Mouse (Mus musculus) erythroid progenitor cell, adult 5-6 weeks (primary cell): ENCODE results near the gene Wbp2. TPM values are rescaled to one million over a fixed set of nuclear protein-coding genes. Genes with fewer than 3 reads are reported as not detected.

ENCODE experiments used
- ATAC-seq: replicated peaks from 2 replicates; pipeline ENCODE4 v1.8.0; 2016; ENCODE audit warnings: moderate number of reproducible peaks, mild to moderate bottlenecking, moderate TSS enrichment, inconsistent platforms; ENCODE audit not compliant: poor library complexity, low FRiP score, severe bottlenecking
- total RNA-seq, 2 experiments: library from RNA; stranded (forward) in 1 of 2; stranded (reverse) in 1 of 2; fragments of 150-400 nt in 1 of 2; fragments of 186-747, 209-891 nt in 1 of 2; gene quantifications; 2 replicates each; pipeline versions ENCODE4 v1.2.3 to v1.2.4; 2015 to 2017; ENCODE audit warnings: low replicate concordance in 2 of 2

The Wbp2 gene
- total RNA-seq, 2 experiments from 2014 or later: 43.8 to 127 TPM

DNA sequence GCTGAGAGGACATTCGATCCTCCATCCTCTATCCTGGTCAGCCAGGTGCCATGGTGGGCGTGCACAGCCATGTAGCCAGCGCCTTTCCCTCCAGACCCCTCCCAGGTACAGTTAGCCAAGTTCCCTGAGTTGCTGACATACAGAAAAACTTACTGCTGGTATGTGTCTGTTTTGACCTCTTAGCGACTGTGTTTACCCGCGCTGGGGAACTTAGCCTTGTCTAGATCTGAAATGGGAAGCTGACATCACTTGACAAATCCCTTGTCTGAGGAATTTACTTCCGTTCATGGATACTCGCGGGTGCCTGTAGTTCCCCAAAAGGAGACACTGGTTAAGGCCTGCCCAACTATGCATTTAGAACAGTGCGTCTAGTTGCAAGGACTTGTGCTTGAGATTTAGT, 23.7 kb upstream of the Wbp2 start:
- no peak for ATAC-seq

DNA sequence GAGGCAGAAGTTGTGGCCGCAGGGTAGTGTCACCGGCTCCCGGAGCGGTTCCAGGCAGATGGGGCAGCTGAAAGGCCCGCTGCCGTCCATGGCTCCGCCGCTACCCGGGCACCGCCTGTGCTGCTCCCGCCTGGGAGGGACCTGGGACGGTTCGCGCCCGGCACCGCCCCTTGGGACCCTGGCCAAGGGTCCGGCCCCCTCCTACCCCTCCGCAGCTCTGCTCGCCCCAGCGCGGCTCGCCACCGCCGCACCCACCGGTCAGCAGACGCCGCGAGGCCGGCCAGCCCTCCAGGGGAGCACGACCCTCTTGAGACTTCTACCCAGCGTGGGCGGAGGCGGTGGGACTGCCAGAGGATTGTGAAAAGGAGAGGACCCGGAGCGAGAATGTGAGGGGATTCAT, 23.3 kb upstream of the Wbp2 start:
- ATAC-seq: no peak

- no peak for ATAC-seq
These were observed 22.8 kb upstream of the Wbp2 start for GRCm38 (mm10) chr11:116109441-116110081.

DNA sequence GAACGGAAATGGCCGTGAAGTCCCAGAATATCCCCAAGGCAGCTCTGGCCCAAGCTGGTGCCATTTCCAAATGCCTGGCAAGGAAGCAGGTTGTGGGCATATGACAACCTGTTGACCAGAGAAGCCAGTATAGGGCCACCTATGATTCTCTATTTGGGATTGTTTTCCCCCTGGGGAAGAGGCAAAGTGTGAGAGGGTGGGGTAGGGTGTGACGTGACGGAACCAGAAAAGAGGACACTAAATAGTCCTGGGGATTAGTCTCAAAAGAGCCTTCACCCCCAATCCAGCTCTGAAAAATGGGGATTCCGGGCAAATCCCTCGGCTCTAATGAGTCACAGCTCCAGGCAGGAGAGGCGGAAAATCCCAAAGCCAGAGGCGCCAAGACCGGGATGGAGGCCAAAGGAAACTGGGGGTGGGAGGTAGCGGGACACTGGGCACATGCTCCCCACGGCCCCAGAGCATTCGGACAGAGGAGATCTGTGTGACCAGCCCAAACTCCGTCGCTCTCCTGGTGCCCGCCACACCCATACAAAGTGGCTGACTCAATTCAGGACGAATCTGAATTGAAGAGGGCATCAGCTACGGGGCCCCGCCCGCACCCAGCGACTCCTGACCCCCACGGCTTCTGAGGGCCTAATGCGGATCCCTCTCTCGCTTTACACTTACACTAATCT, 21.8 kb upstream of the Wbp2 start:
- ATAC-seq: no peak

DNA sequence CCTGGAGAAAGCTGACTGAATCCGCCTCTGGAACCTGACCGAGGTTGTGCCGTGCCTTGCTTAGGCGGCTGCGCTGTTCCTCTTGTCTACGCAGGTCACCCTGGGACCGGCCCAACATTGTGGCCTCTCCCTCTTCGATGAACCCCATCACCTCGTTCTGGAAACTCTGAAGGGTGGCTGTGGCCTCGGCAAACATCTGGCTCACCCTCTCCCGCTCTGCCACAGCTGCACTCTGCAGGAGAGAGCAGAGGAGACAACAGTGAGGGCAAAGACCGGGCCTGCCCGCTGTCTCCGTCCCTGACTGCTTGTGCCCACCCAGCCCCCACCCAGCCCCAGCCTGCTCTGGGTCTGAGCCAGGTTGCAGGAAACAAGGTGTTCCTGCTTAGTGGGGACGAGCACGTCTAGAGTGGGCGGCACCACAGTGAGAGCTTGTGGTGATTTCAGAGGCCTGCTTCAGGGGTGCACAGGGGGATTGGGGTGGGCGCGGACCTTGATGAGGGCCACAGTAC, 21.0 kb upstream of the Wbp2 start:
- ATAC-seq: no peak

GRCm38 (mm10) chr11:116106963-116107776, 20.4 kb upstream of the Wbp2 start:
- ATAC-seq: no peak

- ATAC-seq: no peak
These were observed 19.6 kb upstream of the Wbp2 start for GRCm38 (mm10) chr11:116106154-116106962.

- ATAC-seq: no peak
These were observed 18.3 kb upstream of the Wbp2 start for GRCm38 (mm10) chr11:116105065-116105464.

DNA sequence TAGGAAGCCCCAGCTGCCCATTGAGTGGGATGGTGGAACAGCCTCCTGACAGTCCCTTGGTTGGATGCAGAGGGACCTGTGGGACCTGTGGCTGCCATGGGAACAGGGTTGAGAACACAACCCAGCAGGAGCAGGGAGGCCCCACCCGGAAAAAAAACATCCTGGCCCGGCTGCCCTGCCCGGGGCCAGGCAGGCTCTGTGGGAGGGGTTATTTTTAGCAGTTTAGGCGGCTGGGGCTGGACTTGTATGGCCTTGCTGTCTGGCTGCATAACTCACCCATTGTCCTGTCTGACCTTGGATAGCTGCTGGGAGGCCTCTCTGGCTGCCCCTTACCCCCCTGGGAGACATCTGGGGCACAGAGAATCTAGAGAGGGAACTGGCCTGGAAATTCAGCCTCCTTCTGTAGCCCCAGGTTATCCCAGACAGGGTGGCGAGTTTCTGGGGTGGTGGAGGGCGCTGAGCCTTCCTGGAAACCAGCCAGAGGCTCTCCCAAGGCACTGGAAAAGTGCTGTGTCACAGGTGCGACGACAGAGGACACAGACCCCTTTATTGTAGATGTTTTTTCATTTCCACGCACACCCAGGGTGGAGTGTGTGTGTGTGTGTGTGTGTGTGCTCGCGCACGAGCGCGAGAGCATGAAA, 17.3 kb upstream of the Wbp2 start:
- ATAC-seq: no peak

DNA sequence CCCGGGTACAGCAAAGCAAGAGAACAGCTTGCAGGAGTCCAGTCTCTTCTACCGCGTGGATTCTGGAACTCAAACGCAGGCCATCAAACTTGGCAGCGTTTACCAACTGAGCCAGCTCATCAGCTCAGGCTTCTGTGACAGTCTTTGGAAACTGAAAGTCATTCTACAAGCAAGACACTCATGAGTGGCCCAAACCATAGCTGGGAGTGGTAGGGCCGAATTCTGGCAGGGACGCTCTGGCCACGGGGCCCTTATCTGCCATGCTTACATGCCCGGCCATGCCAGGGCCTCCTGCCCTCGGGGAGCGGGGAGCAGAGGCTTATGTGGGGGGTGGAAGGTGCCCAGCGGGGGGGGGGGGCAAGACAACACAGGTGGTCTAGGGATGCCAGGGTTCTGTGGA, 16.8 kb upstream of the Wbp2 start:
- no peak for ATAC-seq

GRCm38 (mm10) chr11:116102472-116102871, 15.7 kb upstream of the Wbp2 start:
- ATAC-seq: no peak

GRCm38 (mm10) chr11:116101931-116102381, 15.2 kb upstream of the Wbp2 start:
- ATAC-seq: no peak

GRCm38 (mm10) chr11:116100839-116101238, 14.0 kb upstream of the Wbp2 start:
- no peak for ATAC-seq

DNA sequence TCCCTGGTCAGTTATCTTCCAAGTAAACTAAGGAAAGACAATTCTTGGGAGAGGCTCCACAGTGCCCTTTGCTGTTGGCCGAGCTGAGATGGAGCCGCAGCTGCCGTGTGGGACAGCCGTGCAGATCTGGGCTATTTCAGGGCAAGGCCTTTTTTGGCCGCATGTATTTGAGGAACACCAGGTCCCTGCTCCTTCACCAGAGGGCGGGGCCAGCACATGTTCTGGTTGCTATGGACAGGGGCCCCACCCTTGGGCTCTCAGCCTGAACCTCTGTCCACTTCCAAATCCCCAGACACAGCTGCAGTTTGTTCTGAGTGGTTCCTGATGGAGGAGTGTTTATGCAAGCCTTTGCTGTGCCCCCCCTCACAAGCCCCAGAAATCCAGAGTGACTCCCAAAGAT, 13.6 kb upstream of the Wbp2 start:
- no peak for ATAC-seq

GRCm38 (mm10) chr11:116099462-116099861, 12.7 kb upstream of the Wbp2 start:
- no peak for ATAC-seq

- no peak for ATAC-seq
These were observed 12.1 kb upstream of the Wbp2 start for GRCm38 (mm10) chr11:116098711-116099460.

- ATAC-seq: no peak
These were observed 9.7 kb upstream of the Wbp2 start for GRCm38 (mm10) chr11:116096213-116097108.

DNA sequence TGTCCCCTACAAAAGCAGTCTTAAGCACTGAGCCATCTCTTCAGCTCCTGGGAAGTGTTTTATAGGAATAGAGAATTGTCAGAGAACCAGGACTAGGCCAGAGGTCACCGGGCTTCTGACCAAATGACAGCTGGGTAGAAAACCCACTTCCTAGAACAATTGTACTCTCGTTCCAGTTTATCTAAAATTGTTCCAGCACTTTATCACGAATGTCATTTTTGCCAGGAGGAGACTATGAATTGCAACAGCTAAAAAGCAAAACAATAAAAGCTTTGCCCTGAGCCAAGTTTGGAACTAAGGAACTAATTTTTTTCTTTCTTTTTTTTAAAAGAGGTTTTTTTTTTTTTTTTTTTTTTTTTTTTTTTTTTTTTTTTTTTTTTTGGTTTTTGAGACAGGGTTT, 8.8 kb upstream of the Wbp2 start:
- no peak for ATAC-seq
